Mouse (Mus musculus): ENCODE data around the gene Dock2. TPM values are rescaled to one million over a fixed set of nuclear protein-coding genes. Genes with fewer than 3 reads are reported as not detected.

Gene Dock2
- total RNA-seq, 2 experiments from 2014 or later = 3.5 to 3.7 TPM

DNA sequence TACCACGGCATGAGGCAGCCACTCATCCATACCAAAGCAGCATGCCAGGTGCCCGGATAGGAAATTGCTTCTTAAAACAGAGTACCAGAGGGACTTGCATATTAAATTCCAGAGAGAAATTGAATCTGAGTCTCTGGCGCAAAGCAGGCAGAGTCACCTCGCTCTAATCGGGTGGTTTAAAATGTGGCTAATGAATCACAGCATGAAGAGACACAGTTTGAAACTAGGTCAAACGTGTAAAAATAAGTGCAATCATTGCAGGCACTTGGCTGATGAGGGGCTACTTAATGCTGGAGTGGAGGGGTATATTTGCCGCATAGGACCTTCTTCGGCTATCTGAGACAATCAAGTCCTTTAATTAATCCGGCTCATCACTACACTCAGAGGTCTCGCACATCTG is 467.5 kb downstream of the Dock2 start:
- DNase-seq (ENCODE audit: low spot score in 2 of 2) = peak; percentile 5 to 18
- intact Hi-C loops (cut with DNase I) = loop anchor here (5.0 to 10.0 kb wide), 2 partner anchors 106 to 479 kb away; no protein-coding TSS in a partner anchor

DNA sequence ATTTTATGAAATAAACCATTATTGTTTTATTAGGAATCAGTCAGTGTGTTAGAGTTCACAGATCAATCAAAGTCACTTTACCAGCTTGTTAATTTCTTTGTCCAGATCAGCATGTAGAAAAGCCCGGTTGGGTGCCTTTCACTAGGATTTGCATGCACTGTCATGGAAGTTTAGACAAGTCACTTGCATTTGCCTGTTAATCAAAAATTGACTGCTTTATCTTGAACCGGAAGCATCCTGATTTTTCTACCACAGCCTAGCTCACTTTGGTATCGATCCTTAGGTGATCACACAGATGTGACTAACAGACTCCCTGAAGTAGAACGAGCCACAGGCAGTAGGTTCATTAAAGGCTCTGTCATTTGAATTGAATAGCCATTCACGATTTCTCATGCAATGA is 468.3 kb downstream of the Dock2 start:
- DNase-seq (ENCODE audit: low spot score in 2 of 2) = no peak
- intact Hi-C loops (cut with DNase I) = loop anchor here (2.0 to 10.0 kb wide), 4 partner anchors 79 to 479 kb away; no protein-coding TSS in a partner anchor

DNA sequence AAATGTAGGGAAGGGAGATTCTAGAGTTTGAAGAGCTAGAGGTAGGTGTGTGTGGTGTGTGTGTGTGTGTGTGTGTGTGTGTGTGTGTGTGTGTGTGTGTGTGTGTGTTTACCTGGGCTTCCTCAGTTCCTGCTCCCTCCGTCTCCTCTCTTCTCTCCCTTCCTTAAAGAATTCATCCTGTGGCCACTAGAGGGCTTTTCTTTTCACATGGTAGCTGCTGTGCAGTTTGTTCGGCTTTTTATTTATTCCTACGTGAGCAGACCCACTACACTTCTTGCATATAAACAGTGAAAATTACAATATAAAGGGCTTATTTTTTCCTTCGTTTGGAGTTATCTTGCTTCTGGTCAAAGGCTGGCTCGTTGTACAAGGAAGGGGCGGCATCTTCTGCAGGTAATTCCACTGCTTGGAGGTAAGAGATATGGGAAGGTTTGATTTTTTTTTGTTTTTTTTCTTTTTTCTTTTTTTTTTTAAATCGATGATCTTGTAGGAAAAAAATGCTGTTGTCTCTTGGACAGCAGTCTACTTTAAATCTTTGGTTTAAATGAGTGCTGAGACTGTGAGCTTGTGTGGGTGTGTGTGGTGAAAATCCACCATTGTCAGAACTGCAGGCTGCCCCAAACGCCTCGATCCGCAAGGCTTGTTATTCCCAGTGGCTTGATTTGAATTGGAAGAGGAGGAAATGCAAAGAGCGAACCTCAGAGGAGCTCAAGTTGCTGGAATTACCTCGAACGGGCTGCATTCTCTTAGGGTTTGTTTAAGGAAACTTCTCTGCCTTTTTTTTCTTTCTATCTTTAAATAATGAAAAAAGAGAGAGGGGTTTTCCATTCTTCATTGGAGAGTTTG is 468.9 kb downstream of the Dock2 start, which contains the start of gene Fam196b:
Gene Fam196b, plus strand, starts transcription at position 289 of the 846 bp plus-strand sequence.
- DNase-seq (ENCODE audit: low spot score in 2 of 2) = peak; percentile 52 to 67
- intact Hi-C loops (cut with DNase I) = loop anchor here (2.0 to 10.0 kb wide), 4 partner anchors 78 to 480 kb away; no protein-coding TSS in a partner anchor

DNA sequence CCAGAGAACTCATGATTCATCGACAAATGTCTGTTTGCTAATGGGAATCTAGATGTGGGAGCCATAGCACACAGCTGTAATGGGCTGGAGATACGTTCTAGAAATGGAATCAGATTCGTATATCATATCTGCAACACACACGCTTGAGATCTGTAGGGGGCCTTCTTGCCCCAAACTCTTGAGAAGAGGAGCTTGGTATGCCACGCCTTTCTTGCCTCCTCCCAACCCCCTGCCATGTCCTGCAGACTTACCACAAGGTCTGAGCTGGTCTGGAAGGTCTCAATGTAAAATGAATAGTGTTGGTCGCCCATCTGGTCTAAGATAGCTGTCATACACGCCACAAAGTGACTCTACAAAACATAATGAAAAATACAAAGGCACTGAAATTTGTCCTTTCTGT is 471.5 kb downstream of the Dock2 start:
- no peak for DNase-seq (ENCODE audit: low spot score in 2 of 2)
- intact Hi-C loops (cut with DNase I) = loop anchor here (10.0 kb wide), 1 partner anchor 483 kb away; no protein-coding TSS in a partner anchor

DNA sequence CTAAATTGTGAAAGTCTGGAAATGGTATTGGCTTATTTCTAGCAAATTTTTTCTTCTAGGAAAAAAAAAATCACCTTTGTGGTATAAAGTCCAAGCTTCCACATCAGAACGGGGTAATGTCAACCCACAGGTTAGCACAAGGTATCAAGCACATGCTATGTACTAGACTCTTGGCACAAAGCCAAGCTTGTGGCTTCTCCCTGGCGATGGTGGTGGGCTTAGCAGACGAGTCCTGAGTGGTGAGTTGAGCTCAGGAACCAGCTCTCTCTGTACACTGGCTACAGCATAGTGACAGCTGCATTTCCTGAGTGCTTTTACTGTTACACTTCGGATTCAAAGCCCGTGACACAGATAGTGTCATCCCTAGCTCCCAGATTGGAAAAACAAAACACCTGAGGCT is 472.0 kb downstream of the Dock2 start:
- DNase-seq (ENCODE audit: low spot score in 2 of 2) = no peak
- intact Hi-C loops (cut with DNase I) = loop anchor here (10.0 kb wide), 1 partner anchor 483 kb away; no protein-coding TSS in a partner anchor

DNA sequence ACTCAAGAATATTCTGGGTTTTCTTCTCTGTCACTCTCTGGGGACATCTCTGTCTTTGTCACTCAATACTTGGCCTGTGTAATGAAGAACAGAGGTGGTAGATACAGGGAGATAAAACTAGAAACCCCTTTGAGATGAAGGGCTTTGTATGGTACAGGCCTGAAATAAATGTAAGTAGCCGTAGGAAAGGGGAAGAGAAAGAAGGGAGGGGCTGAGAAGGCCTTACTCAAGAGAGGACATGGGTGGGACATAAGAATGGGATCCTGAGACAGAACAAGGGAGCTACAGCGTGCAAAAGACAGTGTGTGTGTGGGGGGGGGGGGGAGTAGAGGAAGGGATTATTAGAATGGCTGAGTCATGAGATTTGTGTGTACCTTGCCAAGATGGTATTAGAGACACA is 474.3 kb downstream of the Dock2 start:
- DNase-seq (ENCODE audit: low spot score in 2 of 2) = no peak
- intact Hi-C loops (cut with DNase I) = no loop called here

DNA sequence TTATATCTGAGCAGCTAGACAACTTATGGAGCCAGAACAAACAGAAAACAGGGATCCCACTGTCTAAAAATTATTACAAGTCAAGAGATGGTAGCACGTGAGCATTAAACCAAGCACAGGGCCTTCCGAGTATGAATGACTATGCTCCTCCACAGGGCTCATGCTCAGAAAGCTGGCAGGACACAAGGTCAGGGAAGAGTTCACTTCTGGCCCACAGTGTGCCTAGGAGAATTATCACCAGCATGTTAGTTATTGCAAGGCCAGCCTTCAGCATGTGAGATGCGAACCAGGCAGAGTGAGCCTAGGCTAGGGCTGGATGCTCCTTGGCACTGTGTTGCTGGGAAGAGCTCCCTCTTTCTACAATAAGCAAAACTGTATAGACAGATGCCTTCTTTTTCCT is 475.0 kb downstream of the Dock2 start:
- no peak for DNase-seq (ENCODE audit: low spot score in 2 of 2)
- intact Hi-C loops (cut with DNase I) = no loop called here

DNA sequence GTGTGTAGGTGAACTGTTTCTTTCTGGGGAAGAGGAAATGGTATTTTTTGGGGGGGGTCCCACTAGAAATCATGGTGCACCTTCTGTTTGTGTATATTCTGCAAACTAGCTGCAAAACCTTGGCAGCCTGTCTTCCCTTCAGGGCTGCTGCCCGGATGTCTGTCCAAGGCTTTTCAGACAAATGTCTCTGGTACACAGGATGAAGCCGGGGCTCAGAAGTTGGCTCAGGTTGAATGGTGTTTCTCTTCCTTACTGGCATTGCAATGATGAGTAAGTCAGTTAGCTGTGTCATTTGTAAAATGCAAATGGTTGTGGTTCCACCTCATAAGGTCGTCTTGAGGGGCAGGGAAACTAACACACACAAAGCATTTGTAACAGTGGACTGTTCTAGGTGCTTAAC is 477.5 kb downstream of the Dock2 start:
- intact Hi-C loops (cut with DNase I) = no loop called here

DNA sequence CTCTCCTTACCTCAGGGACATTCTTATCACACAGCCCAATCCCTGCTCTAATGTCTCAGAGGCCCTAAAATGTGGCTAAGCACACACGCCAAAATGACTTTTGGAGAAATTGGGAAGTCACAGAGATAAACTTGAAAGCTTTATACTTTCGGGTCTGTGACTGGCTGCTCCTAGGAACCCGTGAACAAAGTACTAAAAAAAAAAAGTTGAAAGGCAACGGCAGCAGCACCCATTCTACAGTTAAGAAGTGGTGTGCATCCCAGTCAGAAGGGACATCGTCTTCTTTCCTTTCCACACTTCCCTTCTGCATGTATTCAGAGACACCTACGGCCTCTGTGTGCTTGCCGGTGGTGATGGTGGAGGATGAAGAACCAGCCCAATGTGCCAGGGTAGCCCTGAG is 483.6 kb downstream of the Dock2 start:
- intact Hi-C loops (cut with DNase I) = no loop called here

More for the DNA sequence above, 477.5 kb downstream of the Dock2 start:
- DNase-seq (ENCODE audit: low spot score in 2 of 2) = no peak

DNA sequence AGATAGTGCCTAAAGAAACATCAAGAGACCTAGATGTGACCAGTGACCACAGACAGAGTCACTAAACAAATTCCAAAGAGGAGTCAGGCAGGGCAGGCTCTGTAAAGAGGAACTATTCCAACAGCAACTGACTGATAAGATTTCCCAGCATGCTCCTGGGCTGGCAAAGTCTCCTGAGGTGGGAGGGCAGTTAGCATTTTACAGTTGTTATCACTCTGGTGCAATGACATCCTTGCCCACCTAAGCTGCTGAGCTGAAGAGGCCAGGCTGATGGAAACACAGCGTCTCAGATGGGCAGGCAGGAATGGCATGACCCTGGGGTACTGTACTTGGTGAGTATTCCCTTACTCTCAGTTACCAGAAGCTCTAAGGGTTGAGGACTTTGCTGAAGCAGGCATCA is 484.1 kb downstream of the Dock2 start:
- intact Hi-C loops (cut with DNase I) = no loop called here
- no peak for DNase-seq (ENCODE audit: low spot score in 2 of 2)

More for the DNA sequence above, 483.6 kb downstream of the Dock2 start:
- no peak for DNase-seq (ENCODE audit: low spot score in 2 of 2)

DNA sequence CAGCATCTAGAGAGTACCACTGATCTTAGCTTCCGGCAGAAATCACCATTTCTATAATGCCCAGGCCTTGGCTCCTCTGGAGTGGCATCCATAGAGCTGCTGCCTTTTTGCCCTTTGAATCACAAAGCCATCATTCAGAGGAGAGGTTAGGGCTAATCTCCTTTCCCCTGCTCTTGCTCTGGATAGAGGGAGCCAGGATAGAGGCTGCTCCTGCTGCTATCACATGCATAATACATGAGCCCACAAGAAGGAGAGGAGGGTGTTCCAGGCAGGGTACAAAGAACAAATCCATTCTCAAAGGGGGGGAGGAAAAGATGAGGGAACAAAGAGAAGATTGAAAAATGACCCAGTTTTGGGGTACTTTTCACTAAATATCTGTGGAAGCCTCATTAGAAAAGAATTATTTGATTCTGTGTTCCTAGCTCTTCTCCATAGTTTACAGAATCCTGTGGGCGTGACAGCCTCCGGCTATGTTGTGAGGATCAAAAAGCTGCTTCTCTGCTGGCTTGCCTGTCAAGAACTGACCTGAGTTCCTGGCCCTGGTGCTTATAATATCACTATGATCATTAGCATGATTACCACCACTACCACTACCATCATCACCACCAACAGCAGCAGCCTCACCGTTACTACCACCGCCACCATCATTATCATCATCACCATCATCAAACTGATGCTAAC is 485.9 kb downstream of the Dock2 start:
- intact Hi-C loops (cut with DNase I) = no loop called here

DNA sequence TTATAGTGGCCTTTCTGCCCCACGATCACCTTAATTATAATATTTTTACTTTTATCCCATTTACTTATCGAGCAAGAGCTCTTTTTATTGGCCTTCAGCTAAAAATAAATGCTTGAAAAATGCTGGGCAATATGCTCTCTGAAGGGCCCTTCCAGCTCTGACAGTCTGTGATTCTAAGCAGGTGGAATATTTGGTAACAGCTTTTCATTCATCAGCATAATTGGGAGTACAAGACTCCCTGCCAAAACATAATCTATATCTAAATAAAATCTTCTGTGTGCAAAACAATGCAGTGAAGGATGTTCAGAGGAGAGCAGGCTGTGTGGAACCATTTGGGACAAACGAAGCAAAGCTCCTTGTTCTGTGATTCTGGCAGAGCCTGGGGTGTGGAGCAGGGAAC is 492.4 kb downstream of the Dock2 start:
- intact Hi-C loops (cut with DNase I) = no loop called here
- no peak for DNase-seq (ENCODE audit: low spot score in 2 of 2)

More for the DNA sequence above, 485.9 kb downstream of the Dock2 start:
- DNase-seq (ENCODE audit: low spot score in 2 of 2) = no peak

DNA sequence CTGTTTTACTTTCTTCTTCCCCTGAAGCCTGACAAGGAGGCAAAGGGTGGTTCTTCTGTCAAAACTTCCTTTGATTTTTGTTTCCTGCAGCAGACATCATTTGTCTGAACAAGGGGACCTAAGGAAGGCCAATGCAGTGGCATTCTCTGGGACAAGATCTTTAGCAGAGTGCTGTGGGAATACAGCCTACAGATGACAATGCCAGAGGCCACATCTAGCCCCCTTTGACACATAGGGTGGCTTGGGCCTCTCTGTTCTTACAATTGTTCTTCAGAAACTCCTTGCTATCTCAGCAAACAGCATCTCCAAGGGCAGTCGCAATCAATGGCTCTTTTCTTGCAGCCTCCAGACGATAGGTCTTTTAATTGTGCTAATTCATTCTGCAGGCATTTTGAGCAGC is 493.0 kb downstream of the Dock2 start:
- DNase-seq (ENCODE audit: low spot score in 2 of 2) = no peak
- intact Hi-C loops (cut with DNase I) = no loop called here

DNA sequence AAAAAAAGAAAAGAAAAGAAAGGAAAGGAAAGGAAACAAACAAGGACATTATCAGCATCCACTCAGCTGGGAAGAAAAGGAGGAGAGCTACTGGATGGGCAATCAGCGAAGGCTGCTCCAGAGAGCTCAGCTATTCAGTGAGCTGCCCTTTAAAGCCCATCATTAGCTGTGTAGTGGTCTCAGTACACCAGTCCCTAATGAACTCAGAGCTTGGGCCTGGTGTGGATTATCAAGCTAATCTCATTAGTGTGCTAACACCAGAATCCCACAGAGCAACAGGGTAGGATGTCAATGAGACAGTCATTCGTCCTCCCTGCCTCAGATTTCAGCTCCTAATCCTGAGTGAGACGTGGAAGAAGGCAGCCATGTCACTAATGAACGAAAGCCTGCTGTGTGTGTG is 493.4 kb downstream of the Dock2 start:
- no peak for DNase-seq (ENCODE audit: low spot score in 2 of 2)
- intact Hi-C loops (cut with DNase I) = no loop called here

DNA sequence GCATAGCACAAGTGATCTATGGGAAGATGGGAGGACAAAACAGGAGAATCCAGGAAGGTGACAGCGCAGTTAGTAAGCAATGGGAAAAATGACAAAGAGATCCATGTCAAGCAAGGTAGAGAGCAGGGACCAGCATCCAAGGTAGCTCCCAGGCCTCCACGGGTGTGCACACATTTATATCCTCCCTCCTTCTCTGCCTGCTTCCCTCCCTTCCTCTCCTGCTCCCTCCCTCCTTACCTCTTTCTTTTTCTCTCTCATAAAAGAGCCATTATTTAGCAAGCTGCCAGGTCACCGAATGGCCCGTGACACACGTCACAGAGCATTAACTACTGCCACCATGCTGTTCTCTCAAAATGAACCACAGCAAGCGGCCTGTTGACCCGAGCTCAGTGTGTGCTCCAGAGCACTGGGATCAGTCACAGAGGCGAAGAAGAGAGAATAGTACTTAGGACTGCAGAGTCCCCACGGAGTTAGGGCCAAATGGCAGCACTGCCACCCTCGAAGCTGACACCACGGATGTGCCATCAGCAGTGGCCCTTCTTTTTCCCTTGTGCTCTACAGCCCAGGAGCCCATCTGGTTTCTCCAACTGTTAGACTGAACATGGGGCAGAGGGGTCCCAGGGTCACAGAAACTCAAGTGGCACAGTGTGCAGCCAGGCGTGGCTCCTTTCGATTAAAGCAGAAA is 499.4 kb downstream of the Dock2 start:
- intact Hi-C loops (cut with DNase I) = no loop called here
- no peak for DNase-seq (ENCODE audit: low spot score in 2 of 2)

DNA sequence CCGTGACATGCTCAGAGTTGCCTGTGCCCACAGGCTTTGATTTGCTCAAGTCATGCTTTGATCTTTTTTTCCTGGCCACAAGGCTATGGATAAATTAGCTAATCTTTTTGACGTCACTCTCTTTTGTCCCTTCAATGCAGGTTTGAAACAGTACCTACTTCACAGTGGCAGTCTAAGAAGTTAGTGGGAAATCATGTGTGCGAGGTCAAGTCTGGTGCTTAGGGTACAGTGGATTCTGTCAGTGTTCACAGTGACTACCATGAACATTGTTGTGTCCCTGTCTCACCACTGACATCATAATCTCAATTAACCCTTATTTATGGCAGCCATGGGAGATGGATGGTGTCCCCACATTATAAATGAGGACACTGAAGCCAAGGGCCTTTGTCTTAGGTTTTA is 506.6 kb downstream of the Dock2 start:
- intact Hi-C loops (cut with DNase I) = no loop called here

DNA sequence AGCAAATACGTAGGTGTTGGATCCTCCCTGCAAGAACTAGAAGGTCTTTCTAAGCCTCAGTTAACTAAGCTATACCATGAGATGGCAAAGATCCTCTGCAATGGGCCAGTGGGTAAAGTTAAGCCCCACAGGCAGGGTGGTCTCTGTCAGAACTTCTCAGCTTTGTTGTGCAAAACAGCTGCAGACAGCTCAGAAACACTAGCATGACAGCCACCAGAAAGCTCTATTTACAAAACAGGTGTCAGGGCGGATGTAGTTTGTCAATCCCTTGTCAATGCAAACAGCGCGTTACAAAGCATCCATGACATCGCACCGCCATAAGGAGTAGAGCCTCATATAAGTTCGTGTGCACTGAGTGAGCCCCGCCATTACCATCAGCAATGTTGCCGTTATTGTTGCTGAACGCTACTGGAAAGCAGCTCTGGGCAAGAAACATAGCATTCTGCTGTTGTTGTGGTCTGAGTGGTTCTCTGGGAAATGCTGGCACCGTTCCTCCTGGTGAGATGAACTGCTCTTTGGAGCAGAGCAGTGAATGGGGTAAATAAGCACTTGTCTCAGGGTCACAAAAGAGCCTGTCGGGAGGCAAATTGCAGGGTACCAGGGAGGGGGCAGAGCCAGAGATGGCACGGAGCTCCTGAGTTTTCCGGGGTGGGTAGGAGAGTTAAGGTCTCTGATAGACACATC is 507.2 kb downstream of the Dock2 start:
- intact Hi-C loops (cut with DNase I) = no loop called here

More for the DNA sequence above, 506.6 kb downstream of the Dock2 start:
- no peak for DNase-seq (ENCODE audit: low spot score in 2 of 2)

DNA sequence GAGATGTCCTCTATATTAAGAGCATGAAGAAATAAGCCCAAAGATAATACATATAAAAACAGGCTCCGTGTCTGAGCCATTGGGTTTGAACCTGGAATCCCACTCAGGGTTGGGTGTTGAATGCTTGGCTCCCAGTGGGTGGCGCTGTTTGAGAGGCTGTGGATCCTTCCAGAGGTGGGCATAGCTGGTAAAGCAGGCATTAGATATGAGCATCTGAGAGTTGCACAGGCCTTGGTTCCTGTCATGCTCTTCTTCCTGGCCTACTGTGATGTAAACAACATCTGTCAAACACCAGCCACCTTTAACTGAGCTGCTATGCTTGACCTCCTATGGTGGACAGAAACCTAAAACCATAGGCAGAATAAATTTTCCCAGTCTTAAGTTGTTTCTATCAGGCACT is 507.8 kb downstream of the Dock2 start:
- no peak for DNase-seq (ENCODE audit: low spot score in 2 of 2)
- intact Hi-C loops (cut with DNase I) = no loop called here

More for the DNA sequence above, 507.2 kb downstream of the Dock2 start:
- DNase-seq (ENCODE audit: low spot score in 2 of 2) = peak in 1 of 2 experiments; percentile 8

DNA sequence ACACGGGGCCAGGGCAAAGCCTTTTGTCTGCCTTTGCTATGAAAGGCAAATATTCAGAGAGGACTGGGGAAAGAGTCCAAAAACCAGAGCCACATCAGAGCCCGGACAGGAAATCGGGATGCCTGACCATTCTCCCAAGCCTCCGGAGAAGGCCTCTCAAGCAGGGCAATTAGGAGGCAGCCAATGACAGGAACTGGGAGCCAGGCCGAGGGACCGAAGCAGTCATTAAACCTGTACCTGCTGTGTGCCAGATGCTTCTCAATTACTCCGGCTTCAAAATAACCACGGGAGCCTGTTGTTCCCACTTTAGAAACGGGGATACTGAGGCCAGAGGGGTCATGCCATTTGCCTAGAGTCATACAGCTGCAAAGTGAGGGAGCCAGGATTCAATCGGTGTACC is 511.7 kb downstream of the Dock2 start:
- intact Hi-C loops (cut with DNase I) = no loop called here
- peak in 1 of 2 experiments; percentile 36 for DNase-seq (ENCODE audit: low spot score in 2 of 2)

Data from left cerebral cortex, postnatal 25 days (tissue).